Mouse (Mus musculus) hindbrain, embryonic 15.5 days (tissue): ENCODE measurements around the gene Atg14. TPM values are rescaled to one million over a fixed set of nuclear protein-coding genes. Genes with fewer than 3 reads are reported as not detected.

Experiments
- ATAC-seq: fragments of 200-750 bp; cut with Nextera tagmentation; 2 replicates; pipeline ENCODE4 v1.8.0; 2017; ENCODE audit warnings: low read depth, moderate number of reproducible peaks, moderate TSS enrichment; ENCODE audit not compliant: low FRiP score
- H3K27ac ChIP-seq: fragments of 300-500 bp; sonication (generic); replicated peaks from 2 replicates; pipeline ENCODE4 v1.5.1; 2015; ENCODE audit warnings: mild to moderate bottlenecking, inconsistent platforms
- H3K27me3 ChIP-seq: fragments of 300-500 bp; sonication (generic); 2 replicates; pipeline ENCODE4 v1.6.1; 2015; ENCODE audit warnings: control low read depth, inconsistent platforms
- H3K36me3 ChIP-seq: fragments of 300-500 bp; sonication (generic); 2 replicates; pipeline ENCODE4 v1.6.1; 2015; ENCODE audit warnings: control low read depth, inconsistent platforms
- H3K4me1 ChIP-seq: fragments of 300-500 bp; sonication (generic); replicated peaks from 2 replicates; pipeline ENCODE4 v1.6.1; 2015; ENCODE audit warnings: control low read depth, inconsistent platforms
- H3K4me2 ChIP-seq: fragments of 300-500 bp; sonication (generic); 2 replicates; pipeline ENCODE4 v1.6.1; 2015; ENCODE audit warnings: moderate library complexity, mild to moderate bottlenecking, inconsistent platforms
- H3K4me3 ChIP-seq: fragments of 300-500 bp; sonication (generic); 2 replicates; pipeline ENCODE4 v1.5.1; 2015; ENCODE audit warnings: mild to moderate bottlenecking, inconsistent platforms
- H3K9ac ChIP-seq: fragments of 300-500 bp; sonication (generic); 2 replicates; pipeline ENCODE4 v1.6.1; 2015; ENCODE audit warnings: inconsistent platforms
- H3K9me3 ChIP-seq: fragments of 300-500 bp; sonication (generic); 2 replicates; pipeline ENCODE4 v1.6.1; 2016; ENCODE audit warnings: control low read depth, inconsistent platforms
- WGBS: fragments of 180-500 bp; shearing (Covaris S2); methylation state at CpG from one replicate; pipeline ENCODE4 v1.1.7; 2015; 5-methylcytosine and 5-hydroxymethylcytosine counted together
- polyA plus RNA-seq: library from polyadenylated mRNA; unstranded; fragments of >200 nt; fragmentation: Nextera tagmentation; extraction: Ambion mirVana; gene quantifications from 2 replicates; pipeline ENCODE4 v1.2.1, GENCODE M21; 2015

Gene Atg14
- polyA plus RNA-seq, 1 experiment from 2014 or later: 18.3 TPM

- Histone ChIP-seq H3K4me1 (no peaks in the 10 kb centered on the region), H3K36me3 (no peaks in the 10 kb centered on the region), H3K9me3 (no peaks in the 10 kb centered on the region), H3K4me2 (no peak overlapping the region), H3K9ac (no peak overlapping the region), H3K27me3 (no peaks in the 10 kb centered on the region), H3K4me3 (no peak overlapping the region), H3K27ac (no peak overlapping the region)
- WGBS: 97% methylated on average over 1 of the region's 1 CpGs
- no peak for ATAC-seq
Observed at GRCm38 (mm10) chr14:47521609-47522008, 48.8 kb downstream of the Atg14 start.

DNA sequence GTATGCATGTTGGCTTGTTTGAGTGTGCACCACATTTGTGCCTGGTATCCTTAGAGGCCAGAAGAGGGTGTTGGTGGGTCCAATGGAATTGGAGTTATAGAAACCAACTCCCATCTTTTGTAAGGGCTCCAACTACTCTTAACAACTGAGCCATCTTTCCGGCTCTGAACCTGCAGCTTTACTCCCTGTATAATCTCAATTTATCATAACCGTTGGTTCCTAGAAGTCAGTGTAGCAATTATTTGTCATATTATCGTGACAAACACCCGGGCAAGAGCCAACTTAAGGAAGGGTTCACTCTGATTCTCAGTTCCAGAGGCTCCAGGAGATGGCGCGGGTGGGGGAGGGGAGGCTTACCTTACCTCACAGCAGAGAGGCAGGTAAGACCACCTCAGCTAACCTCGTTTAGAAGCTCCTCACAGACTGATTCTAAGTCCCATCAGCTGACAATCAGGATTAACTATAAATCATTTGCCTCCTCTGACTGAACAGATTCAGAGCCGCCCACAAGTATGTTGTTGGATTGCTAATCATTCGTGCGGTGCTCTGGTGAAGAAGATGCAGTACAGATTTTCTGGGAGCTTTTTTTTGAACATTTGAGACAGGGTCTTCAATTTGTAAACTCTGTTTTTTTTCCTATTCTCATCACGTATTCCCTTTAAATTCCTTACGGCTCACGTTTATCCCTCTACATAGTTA is 49.5 kb downstream of the Atg14 start:
- no peak for ATAC-seq
- H3K4me2 ChIP-seq: no peak overlapping the region
- no peaks in the 10 kb centered on the region for H3K36me3 ChIP-seq
- H3K4me1 ChIP-seq: no peaks in the 10 kb centered on the region
- no peak overlapping the region for H3K27ac ChIP-seq
- H3K9ac ChIP-seq: no peak overlapping the region
- H3K9me3 ChIP-seq: no peaks in the 10 kb centered on the region
- WGBS: 88% methylated on average over 13 of the region's 13 CpGs
- H3K4me3 ChIP-seq: no peak overlapping the region
- no peaks in the 10 kb centered on the region for H3K27me3 ChIP-seq

DNA sequence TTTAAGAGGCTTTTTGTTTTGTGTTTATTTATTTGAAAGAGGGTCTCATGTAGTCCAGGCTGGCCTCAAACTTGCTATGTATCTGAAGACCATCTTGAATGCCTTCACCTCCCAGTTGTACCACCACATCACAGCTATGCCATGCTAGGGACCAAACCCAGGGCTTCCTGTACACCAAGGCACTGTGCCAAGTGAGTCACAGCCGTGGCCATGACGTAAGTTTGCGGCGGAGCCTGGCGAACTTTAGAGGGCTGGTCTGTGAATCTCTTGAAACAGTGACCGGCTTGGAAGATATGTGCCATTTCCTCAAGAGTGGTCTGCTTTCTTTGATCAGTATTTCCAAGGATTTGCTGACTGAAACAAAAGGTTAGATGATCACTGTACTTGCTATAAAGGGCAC is 51.8 kb downstream of the Atg14 start:
- Histone ChIP-seq H3K36me3 (no peaks in the 10 kb centered on the region), H3K9me3 (no peaks in the 10 kb centered on the region), H3K4me3 (no peak overlapping the region), H3K27me3 (no peaks in the 10 kb centered on the region), H3K4me1 (no peaks in the 10 kb centered on the region), H3K4me2 (no peak overlapping the region), H3K9ac (no peak overlapping the region), H3K27ac (no peak overlapping the region)
- no peak for ATAC-seq
- 95% methylated on average over 6 of the region's 6 CpGs for WGBS

GRCm38 (mm10) chr14:47516755-47517154 is 53.7 kb downstream of the Atg14 start:
- no peak for ATAC-seq
- H3K4me1 ChIP-seq: no peaks in the 10 kb centered on the region
- H3K9ac ChIP-seq: no peak overlapping the region
- no peak overlapping the region for H3K27ac ChIP-seq
- H3K9me3 ChIP-seq: no peaks in the 10 kb centered on the region
- no peaks in the 10 kb centered on the region for H3K36me3 ChIP-seq
- H3K4me2 ChIP-seq: no peak overlapping the region
- H3K4me3 ChIP-seq: no peak overlapping the region
- WGBS: 88% methylated on average over 6 of the region's 6 CpGs
- no peaks in the 10 kb centered on the region for H3K27me3 ChIP-seq

- Histone ChIP-seq H3K4me2 (no peak overlapping the region), H3K4me1 (no peaks in the 10 kb centered on the region), H3K9ac (no peak overlapping the region), H3K36me3 (no peaks in the 10 kb centered on the region), H3K27ac (no peak overlapping the region), H3K4me3 (no peak overlapping the region), H3K27me3 (no peaks in the 10 kb centered on the region), H3K9me3 (no peaks in the 10 kb centered on the region)
- 91% methylated on average over 8 of the region's 8 CpGs for WGBS
- no peak for ATAC-seq
Observed at GRCm38 (mm10) chr14:47515636-47516035, 54.8 kb downstream of the Atg14 start.

DNA sequence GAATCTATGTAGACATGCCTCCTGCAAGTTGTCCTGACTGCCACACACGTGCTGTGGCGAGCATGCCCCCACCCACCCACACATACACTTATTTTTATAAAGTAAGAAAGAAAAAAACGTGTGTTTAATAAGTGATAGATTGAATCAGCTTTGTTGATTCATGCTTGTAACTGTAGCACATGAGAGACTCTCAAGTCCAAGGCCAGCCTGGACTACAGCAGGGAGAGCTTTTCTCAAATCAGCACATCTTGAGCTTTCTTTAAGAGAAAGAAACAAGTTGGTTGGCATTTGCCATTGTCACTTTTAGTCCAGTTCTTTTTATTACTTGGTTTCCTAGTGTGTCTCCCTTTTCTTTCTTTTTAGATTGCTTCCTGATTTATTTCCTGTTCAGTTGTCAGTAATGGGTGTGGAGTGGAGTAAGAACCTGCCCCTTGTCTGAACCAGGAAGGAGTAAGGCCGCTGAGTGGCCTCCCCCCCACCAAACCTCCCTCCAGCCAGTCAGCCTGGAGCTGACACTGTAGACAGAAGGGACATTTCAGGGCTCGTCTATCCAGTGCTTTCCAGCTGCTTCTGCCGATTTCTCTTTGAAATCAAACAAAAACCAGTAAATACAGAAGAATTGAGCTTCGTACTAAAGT is 55.5 kb downstream of the Atg14 start:
- ATAC-seq: no peak; the same call in 1 of the 2 replicates
- Histone ChIP-seq H3K4me2 (no peak overlapping the region), H3K9ac (no peak overlapping the region), H3K9me3 (no peaks in the 10 kb centered on the region), H3K4me1 (no peaks in the 10 kb centered on the region), H3K27ac (no peak overlapping the region), H3K36me3 (no peaks in the 10 kb centered on the region), H3K27me3 (no peaks in the 10 kb centered on the region), H3K4me3 (no peak overlapping the region)
- 58% methylated on average over 7 of the region's 7 CpGs for WGBS

DNA sequence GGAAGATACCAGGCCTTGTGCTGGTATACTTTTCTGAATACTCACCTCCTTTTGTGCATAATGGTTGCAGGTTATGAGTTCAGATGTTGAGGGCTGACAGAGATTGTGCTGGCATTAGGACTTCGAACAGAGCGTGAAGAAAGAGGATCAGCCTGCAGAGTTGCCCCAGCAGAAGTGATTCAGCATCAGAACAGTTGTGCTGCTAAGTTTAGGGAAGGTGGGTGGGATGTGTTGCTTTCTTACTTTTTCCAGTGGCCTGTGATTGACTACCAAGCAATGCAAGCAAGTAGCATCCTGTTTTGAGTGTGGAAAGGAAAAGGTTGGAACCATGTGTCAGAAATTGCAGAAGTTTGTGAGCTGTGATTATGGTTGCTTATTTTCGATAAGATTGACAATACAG is 56.8 kb downstream of the Atg14 start:
- H3K27me3 ChIP-seq: no peaks in the 10 kb centered on the region
- no peak overlapping the region for H3K9ac ChIP-seq
- H3K4me3 ChIP-seq: no peak overlapping the region
- no peaks in the 10 kb centered on the region for H3K36me3 ChIP-seq
- no peak for ATAC-seq
- H3K9me3 ChIP-seq: no peaks in the 10 kb centered on the region
- 98% methylated on average over 3 of the region's 3 CpGs for WGBS
- no peak overlapping the region for H3K27ac ChIP-seq
- no peaks in the 10 kb centered on the region for H3K4me1 ChIP-seq
- no peak overlapping the region for H3K4me2 ChIP-seq

DNA sequence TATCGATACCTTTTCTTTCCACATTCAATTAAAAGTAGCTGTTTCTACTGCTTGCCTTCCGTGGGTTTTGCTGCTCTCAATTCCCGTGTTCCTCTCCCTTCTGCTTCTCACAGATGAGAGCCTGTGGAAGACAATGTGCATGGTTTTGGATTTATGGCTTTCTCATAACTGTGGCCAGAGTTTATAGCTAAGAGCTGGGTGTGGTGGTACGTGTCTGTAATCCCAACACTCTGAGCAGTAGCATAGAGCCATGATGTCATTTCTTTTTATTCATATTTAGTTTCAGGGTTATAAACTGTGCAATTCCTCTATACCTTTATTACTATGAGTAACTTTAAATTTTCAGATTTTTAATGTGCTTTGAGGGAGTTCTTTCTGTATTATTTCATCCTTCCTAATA is 60.2 kb downstream of the Atg14 start:
- Histone ChIP-seq H3K4me2 (no peak overlapping the region), H3K4me3 (no peak overlapping the region), H3K27me3 (no peaks in the 10 kb centered on the region), H3K9ac (no peak overlapping the region), H3K4me1 (no peaks in the 10 kb centered on the region), H3K36me3 (no peaks in the 10 kb centered on the region), H3K9me3 (no peaks in the 10 kb centered on the region), H3K27ac (no peak overlapping the region)
- WGBS: 88% methylated on average over 4 of the region's 4 CpGs
- no peak for ATAC-seq

DNA sequence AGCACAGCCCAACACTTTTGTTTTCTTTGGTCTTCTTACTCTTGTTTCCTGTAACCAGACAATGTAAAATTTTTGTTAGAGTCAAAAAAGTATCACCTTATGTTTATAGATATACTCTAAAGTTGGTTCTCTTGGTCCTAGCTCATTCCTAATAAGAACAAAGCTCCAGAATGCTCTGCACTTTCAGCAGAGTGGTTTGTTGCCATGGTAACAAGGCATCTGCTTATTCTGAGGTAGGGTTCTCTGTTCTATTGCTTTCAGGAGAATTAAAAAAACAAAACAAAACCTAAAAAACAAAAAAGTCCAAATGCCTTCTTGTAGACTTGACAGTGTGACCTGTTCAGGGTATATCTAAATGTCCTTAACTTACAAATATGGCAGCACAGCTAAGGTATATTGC is 62.4 kb downstream of the Atg14 start:
- no peak overlapping the region for H3K4me2 ChIP-seq
- H3K9ac ChIP-seq: no peak overlapping the region
- H3K36me3 ChIP-seq: no peaks in the 10 kb centered on the region
- H3K27me3 ChIP-seq: no peaks in the 10 kb centered on the region
- no peak for ATAC-seq
- no peak overlapping the region for H3K4me3 ChIP-seq
- no peak overlapping the region for H3K27ac ChIP-seq
- H3K9me3 ChIP-seq: no peaks in the 10 kb centered on the region
- no peaks in the 10 kb centered on the region for H3K4me1 ChIP-seq

- no peaks in the 10 kb centered on the region for H3K4me1 ChIP-seq
- no peak overlapping the region for H3K9ac ChIP-seq
- no peaks in the 10 kb centered on the region for H3K9me3 ChIP-seq
- no peaks in the 10 kb centered on the region for H3K27me3 ChIP-seq
- ATAC-seq: no peak
- 98% methylated on average over 5 of the region's 5 CpGs for WGBS
- no peak overlapping the region for H3K27ac ChIP-seq
- H3K4me3 ChIP-seq: no peak overlapping the region
- no peak overlapping the region for H3K4me2 ChIP-seq
- no peaks in the 10 kb centered on the region for H3K36me3 ChIP-seq
Observed at GRCm38 (mm10) chr14:47506676-47507075, 63.8 kb downstream of the Atg14 start.

GRCm38 (mm10) chr14:47504036-47504435 is 66.4 kb downstream of the Atg14 start:
- 89% methylated on average over 3 of the region's 3 CpGs for WGBS
- Histone ChIP-seq H3K27me3 (no peaks in the 10 kb centered on the region), H3K36me3 (no peaks in the 10 kb centered on the region), H3K4me1 (no peaks in the 10 kb centered on the region), H3K4me3 (no peak overlapping the region), H3K9ac (no peak overlapping the region), H3K27ac (no peak overlapping the region), H3K4me2 (no peak overlapping the region), H3K9me3 (no peaks in the 10 kb centered on the region)
- ATAC-seq: no peak

- H3K27ac ChIP-seq: no peak overlapping the region
- no peaks in the 10 kb centered on the region for H3K36me3 ChIP-seq
- no peaks in the 10 kb centered on the region for H3K4me1 ChIP-seq
- no peak overlapping the region for H3K4me2 ChIP-seq
- ATAC-seq: no peak
- H3K27me3 ChIP-seq: no peaks in the 10 kb centered on the region
- WGBS: 64% methylated on average over 5 of the region's 5 CpGs
- no peaks in the 10 kb centered on the region for H3K9me3 ChIP-seq
- H3K4me3 ChIP-seq: no peak overlapping the region
- H3K9ac ChIP-seq: no peak overlapping the region
Observed at GRCm38 (mm10) chr14:47498632-47499031, 71.8 kb downstream of the Atg14 start.

- ATAC-seq: no peak
- no peaks in the 10 kb centered on the region for H3K36me3 ChIP-seq
- H3K27me3 ChIP-seq: no peaks in the 10 kb centered on the region
- H3K4me1 ChIP-seq: no peaks in the 10 kb centered on the region
- no peaks in the 10 kb centered on the region for H3K9me3 ChIP-seq
- no peak overlapping the region for H3K9ac ChIP-seq
- 85% methylated on average over 3 of the region's 3 CpGs for WGBS
- H3K27ac ChIP-seq: no peak overlapping the region
- H3K4me3 ChIP-seq: no peak overlapping the region
- no peak overlapping the region for H3K4me2 ChIP-seq
Observed at GRCm38 (mm10) chr14:47497166-47497565, 73.3 kb downstream of the Atg14 start.
